Mouse (Mus musculus) heart, embryonic 12.5 days (tissue): ENCODE data around the gene Leng1. TPM values are rescaled to one million over a fixed set of nuclear protein-coding genes. Genes with fewer than 3 reads are reported as not detected.
A peak's percentile ranks its signal among the peaks of the same experiment; 100 is the strongest.

Experiments
- ATAC-seq: fragments of 200-750 bp; cut with Nextera tagmentation; 2 replicates; pipeline ENCODE4 v1.8.0; 2017; ENCODE audit warnings: moderate TSS enrichment, moderate library complexity; ENCODE audit not compliant: insufficient number of reproducible peaks, low FRiP score
- H3K27ac ChIP-seq: fragments of 300-500 bp; sonication (generic); 2 replicates; pipeline ENCODE4 v1.5.1; 2016; ENCODE audit warnings: mild to moderate bottlenecking, moderate library complexity; ENCODE audit not compliant: poor library complexity, severe bottlenecking
- H3K27me3 ChIP-seq: fragments of 300-500 bp; sonication (generic); replicated peaks from 2 replicates; pipeline ENCODE4 v1.6.1; 2016; ENCODE audit warnings: mild to moderate bottlenecking, moderate library complexity
- H3K36me3 ChIP-seq: fragments of 300-500 bp; sonication (generic); 2 replicates; pipeline ENCODE4 v1.6.1; 2016; ENCODE audit warnings: mild to moderate bottlenecking, moderate library complexity
- H3K4me1 ChIP-seq: fragments of 300-500 bp; sonication (generic); replicated peaks from 2 replicates; pipeline ENCODE4 v1.6.1; 2016; ENCODE audit warnings: mild to moderate bottlenecking
- H3K4me2 ChIP-seq: fragments of 300-500 bp; sonication (generic); 2 replicates; pipeline ENCODE4 v1.6.1; 2016; ENCODE audit warnings: mild to moderate bottlenecking, moderate library complexity
- H3K4me3 ChIP-seq: fragments of 300-500 bp; sonication (generic); 2 replicates; pipeline ENCODE4 v1.5.1; 2016; ENCODE audit warnings: mild to moderate bottlenecking
- H3K9ac ChIP-seq: fragments of 300-500 bp; sonication (generic); 2 replicates; pipeline ENCODE4 v1.6.1; 2016; ENCODE audit warnings: mild to moderate bottlenecking, moderate library complexity
- H3K9me3 ChIP-seq: fragments of 300-500 bp; sonication (generic); replicated peaks from 2 replicates; pipeline ENCODE4 v1.6.1; 2016; ENCODE audit warnings: mild to moderate bottlenecking, moderate library complexity
- WGBS: fragments of 180-500 bp; shearing (Covaris S2); methylation state at CpG from one replicate; pipeline ENCODE4 v1.1.7; 2016; 5-methylcytosine and 5-hydroxymethylcytosine counted together
- polyA plus RNA-seq: library from polyadenylated mRNA; unstranded; fragments of >200 nt; fragmentation: Nextera tagmentation; extraction: Ambion mirVana; gene quantifications from 2 replicates; pipeline ENCODE4 v1.2.1, GENCODE M21; 2016

Leng1 gene
- polyA plus RNA-seq, 1 experiment from 2014 or later = 20.5 TPM

GRCm38 (mm10) chr7:3646641-3647040, 19.0 kb downstream of the Leng1 start:
- peak overlapping the region; percentile 99 for H3K9ac ChIP-seq
- H3K27ac ChIP-seq = no peak overlapping the region
- no peak for ATAC-seq
- peaks cover 45% of the 10 kb centered on the region for H3K4me1 ChIP-seq
- peak overlapping the region; percentile 92 for H3K4me2 ChIP-seq
- H3K4me3 ChIP-seq = peak overlapping the region; percentile 95
- H3K27me3 ChIP-seq = no peaks in the 10 kb centered on the region
- peaks cover 25% of the 10 kb centered on the region for H3K36me3 ChIP-seq
- 67% methylated on average over 4 of the region's 4 CpGs for WGBS
- no peaks in the 10 kb centered on the region for H3K9me3 ChIP-seq

- H3K4me2 ChIP-seq = peak overlapping the region; percentile 92
- H3K27me3 ChIP-seq = no peaks in the 10 kb centered on the region
- H3K9ac ChIP-seq = peak overlapping the region; percentile 99
- H3K4me3 ChIP-seq = peak overlapping the region; percentile 95
- 19% methylated on average over 9 of the region's 9 CpGs for WGBS
- peaks cover 45% of the 10 kb centered on the region for H3K4me1 ChIP-seq
- H3K36me3 ChIP-seq = peaks cover 25% of the 10 kb centered on the region
- H3K27ac ChIP-seq = no peak overlapping the region
- H3K9me3 ChIP-seq = no peaks in the 10 kb centered on the region
- no peak for ATAC-seq
These were observed 19.5 kb downstream of the Leng1 start for GRCm38 (mm10) chr7:3646188-3646587.

- under 1% methylated on average over 52 of the region's 58 CpGs for WGBS
- Histone ChIP-seq H3K27ac (peak overlapping the region; percentile 96), H3K9me3 (no peaks in the 10 kb centered on the region), H3K4me1 (peaks cover 45% of the 10 kb centered on the region), H3K36me3 (peaks cover 25% of the 10 kb centered on the region), H3K9ac (peak overlapping the region; percentile 99), H3K4me3 (peak overlapping the region; percentile 95), H3K27me3 (no peaks in the 10 kb centered on the region), H3K4me2 (peak overlapping the region; percentile 92)
- peak; percentile 10 for ATAC-seq
These were observed 20.1 kb downstream of the Leng1 start for GRCm38 (mm10) chr7:3645488-3646025.

- Histone ChIP-seq H3K9ac (peak within 1 kb of the TSS; percentile 99), H3K4me3 (peak within 1 kb of the TSS; percentile 95), H3K9me3 (no peaks in the 10 kb centered on the region), H3K4me1 (peaks cover 41% of the 10 kb centered on the region), H3K4me2 (peak within 1 kb of the TSS; percentile 92), H3K27ac (peak within 1 kb of the TSS; percentile 96), H3K36me3 (peaks cover 25% of the 10 kb centered on the region), H3K27me3 (no peaks in the 10 kb centered on the region)
- peak; percentile 98 for ATAC-seq
- WGBS = under 1% methylated on average over 50 of the region's 58 CpGs
These were observed 20.8 kb downstream of the Leng1 start, which contains the start of gene Cnot3 for GRCm38 (mm10) chr7:3644672-3645487. Gene Cnot3 (plus strand): TSS chr7:3645268.

GRCm38 (mm10) chr7:3644348-3644671, 21.3 kb downstream of the Leng1 start:
- H3K4me2 ChIP-seq = peak overlapping the region; percentile 61
- H3K9me3 ChIP-seq = no peaks in the 10 kb centered on the region
- peak overlapping the region; percentile 95 for H3K4me3 ChIP-seq
- peaks cover 31% of the 10 kb centered on the region for H3K36me3 ChIP-seq
- H3K27me3 ChIP-seq = no peaks in the 10 kb centered on the region
- peaks cover 36% of the 10 kb centered on the region for H3K4me1 ChIP-seq
- WGBS = 1% methylated on average over 11 of the region's 11 CpGs
- no peak overlapping the region for H3K9ac ChIP-seq
- H3K27ac ChIP-seq = peak overlapping the region; percentile 42; the same call in 1 of the 2 replicates
- ATAC-seq = no peak

- Histone ChIP-seq H3K9me3 (no peaks in the 10 kb centered on the region), H3K27ac (no peak overlapping the region), H3K4me2 (peak overlapping the region; percentile 61), H3K36me3 (peaks cover 34% of the 10 kb centered on the region), H3K4me3 (peak overlapping the region; percentile 95), H3K4me1 (peaks cover 32% of the 10 kb centered on the region), H3K9ac (no peak overlapping the region), H3K27me3 (no peaks in the 10 kb centered on the region)
- ATAC-seq = no peak
- WGBS = 22% methylated on average over 9 of the region's 9 CpGs
These were observed 21.8 kb downstream of the Leng1 start for GRCm38 (mm10) chr7:3643843-3644242.

GRCm38 (mm10) chr7:3643412-3643811, 22.2 kb downstream of the Leng1 start:
- H3K27ac ChIP-seq = no peak overlapping the region
- WGBS = 64% methylated on average over 5 of the region's 5 CpGs
- peaks cover 28% of the 10 kb centered on the region for H3K4me1 ChIP-seq
- H3K9ac ChIP-seq = no peak overlapping the region
- no peaks in the 10 kb centered on the region for H3K27me3 ChIP-seq
- no peak for ATAC-seq
- no peak overlapping the region for H3K4me2 ChIP-seq
- H3K36me3 ChIP-seq = peaks cover 38% of the 10 kb centered on the region
- no peaks in the 10 kb centered on the region for H3K9me3 ChIP-seq
- H3K4me3 ChIP-seq = no peak overlapping the region

GRCm38 (mm10) chr7:3630478-3630815, 35.2 kb downstream of the Leng1 start:
- H3K36me3 ChIP-seq = peaks cover 39% of the 10 kb centered on the region
- no peak for ATAC-seq
- WGBS = 59% methylated on average over 3 of the region's 3 CpGs

GRCm38 (mm10) chr7:3629543-3630477, 35.8 kb downstream of the Leng1 start, which contains the start of the genes Tfpt and Prpf31:
Gene Tfpt (minus strand): TSS chr7:3629929.
Gene Prpf31 (plus strand): TSS chr7:3629985.
- Histone ChIP-seq H3K4me2 (peak within 1 kb of the TSS; percentile 79), H3K27me3 (no peaks in the 10 kb centered on the region), H3K9me3 (no peaks in the 10 kb centered on the region), H3K4me3 (peak within 1 kb of the TSS; percentile 59), H3K27ac (peak within 1 kb of the TSS; percentile 66), H3K9ac (peak within 1 kb of the TSS; percentile 80), H3K4me1 (peaks cover 15% of the 10 kb centered on the region), H3K36me3 (peaks cover 38% of the 10 kb centered on the region)
- ATAC-seq = peak; percentile 89
- WGBS = under 1% methylated on average over 47 of the region's 47 CpGs

More at GRCm38 (mm10) chr7:3630478-3630815, 35.2 kb downstream of the Leng1 start:
- peak overlapping the region; percentile 80 for H3K9ac ChIP-seq
- no peak overlapping the region for H3K27ac ChIP-seq
- H3K4me3 ChIP-seq = peak overlapping the region; percentile 59
- H3K4me1 ChIP-seq = peaks cover 15% of the 10 kb centered on the region
- no peaks in the 10 kb centered on the region for H3K9me3 ChIP-seq
- H3K4me2 ChIP-seq = peak overlapping the region; percentile 79
- H3K27me3 ChIP-seq = no peaks in the 10 kb centered on the region

GRCm38 (mm10) chr7:3629030-3629429, 36.6 kb downstream of the Leng1 start:
- ATAC-seq = no peak
- peaks cover 15% of the 10 kb centered on the region for H3K4me1 ChIP-seq
- H3K27me3 ChIP-seq = no peaks in the 10 kb centered on the region
- peaks cover 39% of the 10 kb centered on the region for H3K36me3 ChIP-seq
- peak overlapping the region; percentile 79 for H3K4me2 ChIP-seq
- H3K9ac ChIP-seq = peak overlapping the region; percentile 80
- peak overlapping the region; percentile 59 for H3K4me3 ChIP-seq
- H3K27ac ChIP-seq = no peak overlapping the region
- 30% methylated on average over 4 of the region's 4 CpGs for WGBS
- H3K9me3 ChIP-seq = no peaks in the 10 kb centered on the region
